Mouse (Mus musculus) olfactory bulb, adult 2 months (tissue): Measurements from ENCODE around the gene Cacna2d2.

Experiments
- CTCF ChIP-seq: fragments of 200-500 bp; IDR thresholded peaks from 2 replicates; pipeline ENCODE4 v1.5.1; 2012; ENCODE audit warnings: low read depth, mild to moderate bottlenecking, low read length, moderate library complexity; ENCODE audit not compliant: insufficient read depth
- POLR2A ChIP-seq: fragments of 200-500 bp; IDR thresholded peaks from 2 replicates; pipeline ENCODE4 v1.6.1; 2012; ENCODE audit warnings: mild to moderate bottlenecking, low read depth, low read length, moderate library complexity; ENCODE audit not compliant: insufficient read depth

DNA sequence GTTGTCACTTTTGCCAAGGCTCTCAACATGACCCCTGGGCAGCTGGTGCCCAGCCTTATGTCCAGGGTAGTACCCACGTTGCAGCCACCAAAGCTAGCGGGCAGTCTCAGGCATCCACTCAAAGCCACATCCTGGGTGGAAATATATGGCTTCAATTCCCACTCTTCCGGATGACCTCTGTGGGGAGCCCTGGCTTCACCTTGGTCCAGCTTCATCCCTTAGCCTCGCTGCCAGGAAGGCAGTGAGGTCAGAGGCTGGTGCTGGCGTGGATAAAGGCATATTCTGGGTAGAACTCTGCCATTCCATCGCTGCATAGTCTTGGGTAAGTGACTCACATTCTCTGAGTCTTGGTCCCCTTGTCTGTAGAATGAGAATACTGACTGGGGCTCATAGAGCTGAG, 85.4 kb downstream of the Cacna2d2 start:
- TF ChIP-seq POLR2A (no peak), CTCF (no peak)
